Mouse (Mus musculus) thymus, postnatal 0 days (tissue): ENCODE measurements around the gene Zfp511. TPM values are rescaled to one million over a fixed set of nuclear protein-coding genes. Genes with fewer than 3 reads are reported as not detected.

Experiments
- DNase-seq: peaks from one replicate; pipeline ENCODE4 v3.0.0-alpha.2; 2015; ENCODE audit warnings: low spot score
- polyA plus RNA-seq: library from polyadenylated mRNA; unstranded; fragments of >200 nt; fragmentation: Nextera tagmentation; extraction: Ambion mirVana; gene quantifications from 2 replicates; pipeline ENCODE4 v1.2.1, GENCODE M21; 2015

Zfp511 gene
- 38.9 and 40.3 TPM in 2 replicates for polyA plus RNA-seq

DNA sequence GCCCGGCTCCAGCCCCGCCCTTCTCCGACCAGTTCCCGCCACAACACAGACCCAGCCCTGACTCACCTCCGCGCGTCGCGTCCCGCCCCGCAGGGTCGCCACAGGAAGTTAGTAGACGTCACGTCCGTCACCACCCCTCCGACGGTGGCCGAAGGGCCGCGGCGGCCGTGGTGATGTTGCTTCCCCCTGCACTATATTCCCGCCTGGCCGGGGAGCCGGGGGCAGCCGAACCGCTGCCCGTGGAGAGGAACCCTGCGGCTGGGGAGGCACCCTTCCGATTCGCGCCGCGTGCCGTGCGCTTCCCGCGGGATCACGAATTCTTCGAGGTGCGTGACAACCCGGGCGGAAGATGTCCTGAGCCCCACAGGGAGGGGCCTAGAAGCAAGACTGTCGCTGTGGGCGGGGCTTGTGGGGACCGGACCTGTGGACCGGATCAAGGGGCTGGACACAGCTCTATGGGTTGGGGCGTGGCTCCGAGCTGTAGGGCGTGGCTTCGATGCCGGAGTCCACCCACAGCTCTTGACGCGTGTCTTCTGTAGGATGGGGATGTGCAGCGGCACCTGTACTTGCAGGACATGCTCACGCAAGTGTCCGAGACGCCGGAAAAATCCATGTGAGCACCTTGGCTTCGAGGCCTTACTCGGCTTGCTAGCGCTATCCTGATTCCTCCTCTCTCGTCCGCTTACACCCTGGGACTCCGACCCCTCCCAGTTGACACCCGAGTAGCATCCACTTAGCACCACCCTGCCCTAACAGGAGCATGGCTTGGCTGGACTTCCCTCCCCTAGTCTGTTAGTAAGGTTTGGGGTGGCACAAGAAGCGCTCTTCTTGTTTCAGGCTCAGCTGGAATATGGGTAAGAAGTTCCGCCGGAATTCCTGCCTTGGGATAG lies at the start of gene Zfp511, which contains the start of gene Tubgcp2:
Gene Zfp511 (plus strand): TSS at position 111 of the 890 bp plus-strand sequence.
Gene Tubgcp2 (minus strand): TSS at position 389 of the 890 bp plus-strand sequence.
- peak; percentile 81 for DNase-seq

DNA sequence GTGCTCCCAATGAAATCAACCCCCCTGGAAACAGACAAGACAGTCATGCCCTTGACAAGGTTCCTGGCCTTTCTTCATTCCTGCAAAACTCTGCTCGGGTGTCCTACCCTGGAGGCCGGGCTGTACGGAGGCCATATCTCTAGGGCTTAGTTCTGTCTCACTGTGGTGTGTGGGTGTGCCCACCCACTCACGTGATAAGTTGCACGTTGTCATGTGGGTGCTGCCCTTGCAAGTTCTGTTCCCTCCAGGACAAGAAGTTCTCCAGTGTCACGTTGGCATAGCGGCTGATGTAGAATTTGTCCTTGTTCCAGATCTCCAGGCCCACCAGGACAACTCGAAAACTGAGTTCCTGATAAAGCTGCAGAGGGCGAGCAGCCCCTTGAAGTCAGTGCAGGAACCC lies 47.9 kb upstream of the Zfp511 start:
- DNase-seq, result no peak

DNA sequence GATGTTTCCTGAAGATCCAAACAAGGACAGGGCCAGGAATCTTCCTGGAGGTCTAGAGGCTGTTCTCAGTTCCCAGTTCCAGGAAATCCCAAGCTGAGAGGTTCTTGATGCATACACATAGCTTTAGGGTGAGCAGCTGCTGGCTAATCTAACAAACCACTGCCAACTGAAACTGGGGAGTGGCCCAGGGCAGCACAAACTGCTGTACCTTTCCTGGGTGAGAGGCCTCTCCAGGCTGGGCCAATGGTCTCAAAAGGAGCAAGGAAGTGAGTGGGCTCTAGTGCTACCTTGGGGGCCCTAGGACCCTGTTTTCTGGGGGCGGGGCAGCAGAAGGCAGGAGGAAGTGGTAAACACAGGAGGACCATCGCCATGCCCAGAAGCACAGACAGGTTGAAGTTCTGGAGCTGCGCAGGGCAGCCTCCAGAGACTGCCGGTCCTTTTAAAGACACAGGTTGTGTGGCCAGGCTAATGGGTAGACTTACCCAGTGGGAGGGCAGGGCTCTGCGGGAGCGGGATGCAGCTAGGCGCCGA lies 45.3 kb upstream of the Zfp511 start:
- peak; percentile 9 for DNase-seq

DNA sequence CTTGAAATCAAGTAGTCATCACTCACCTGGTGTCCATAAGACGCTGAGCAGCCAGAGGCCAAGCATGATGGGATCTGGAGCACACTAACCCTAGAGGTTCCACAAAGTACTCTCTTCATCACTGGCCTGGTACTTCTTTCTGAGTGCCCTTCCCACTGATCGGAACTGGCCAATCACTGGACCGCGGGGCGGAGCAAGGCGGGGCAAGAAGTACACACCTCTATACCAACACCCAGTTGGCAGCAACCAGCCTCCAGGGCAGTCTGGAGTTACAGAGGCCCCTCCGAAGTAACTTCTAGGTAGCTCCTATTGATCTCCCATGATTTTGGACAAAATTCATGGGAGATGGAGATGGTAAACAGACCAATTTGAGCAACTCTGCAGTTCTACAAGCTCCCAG lies 43.8 kb upstream of the Zfp511 start, which contains the start of gene Adam8:
Gene Adam8 (minus strand): TSS at position 157 of the 400 bp plus-strand sequence.
- DNase-seq, result peak; percentile 6

DNA sequence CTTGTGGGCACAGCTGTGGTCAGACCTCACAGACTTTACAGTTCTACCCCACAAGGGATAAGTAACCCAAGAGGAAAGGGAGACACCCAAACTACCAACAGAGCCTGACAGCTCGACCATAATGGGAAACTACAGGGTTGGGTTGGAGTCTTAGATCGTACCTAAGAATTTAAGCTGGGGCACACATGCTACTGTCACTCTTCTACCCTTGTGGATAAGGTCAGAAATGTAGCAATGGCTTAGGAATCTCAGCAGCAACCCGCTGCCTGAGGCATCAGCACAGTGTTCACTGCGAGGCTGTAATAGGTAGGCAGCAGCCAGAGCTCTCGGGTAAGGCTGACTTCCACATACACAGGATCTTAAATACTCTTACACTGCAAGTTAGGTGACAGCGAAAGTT lies 42.7 kb upstream of the Zfp511 start:
- no peak for DNase-seq

DNA sequence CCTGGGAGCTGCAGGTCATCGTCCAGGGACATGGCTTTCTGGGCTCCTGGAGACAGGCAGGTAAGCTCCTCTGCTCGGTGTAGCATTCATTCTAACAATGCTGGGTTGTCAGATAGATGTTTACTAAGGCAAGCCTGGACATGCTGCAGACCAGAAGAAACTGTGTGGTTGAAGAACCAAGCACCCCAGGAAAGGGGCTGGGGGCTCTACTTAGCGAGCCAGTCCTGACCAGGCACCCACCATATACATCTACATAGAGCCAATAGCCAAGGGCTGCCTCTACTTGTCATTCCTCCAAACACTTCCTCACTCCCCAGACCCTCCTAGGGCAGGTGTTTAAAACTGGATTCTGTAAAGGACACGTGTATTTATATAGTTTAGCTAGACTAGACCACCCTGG lies 42.0 kb upstream of the Zfp511 start:
- DNase-seq, result no peak

DNA sequence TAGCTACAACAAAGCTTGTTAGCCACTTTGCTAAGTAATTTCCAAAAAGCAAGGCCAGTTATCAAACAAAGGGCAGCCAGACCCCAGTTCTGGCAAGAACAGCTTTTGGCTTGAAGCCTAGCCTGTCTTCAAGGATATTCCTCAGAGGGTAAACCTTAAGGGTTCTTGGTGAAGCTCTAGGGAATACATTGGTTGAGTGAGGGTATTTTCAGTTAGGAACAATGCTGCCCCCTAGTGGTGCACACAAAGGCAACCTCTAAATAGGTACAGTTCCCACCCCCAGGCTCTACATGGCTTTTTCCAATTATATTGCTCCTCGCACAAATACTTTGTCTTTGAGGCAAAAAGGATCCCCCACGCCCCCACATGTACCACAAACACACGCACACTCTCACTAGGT lies 41.5 kb upstream of the Zfp511 start:
- peak; percentile 72 for DNase-seq

DNA sequence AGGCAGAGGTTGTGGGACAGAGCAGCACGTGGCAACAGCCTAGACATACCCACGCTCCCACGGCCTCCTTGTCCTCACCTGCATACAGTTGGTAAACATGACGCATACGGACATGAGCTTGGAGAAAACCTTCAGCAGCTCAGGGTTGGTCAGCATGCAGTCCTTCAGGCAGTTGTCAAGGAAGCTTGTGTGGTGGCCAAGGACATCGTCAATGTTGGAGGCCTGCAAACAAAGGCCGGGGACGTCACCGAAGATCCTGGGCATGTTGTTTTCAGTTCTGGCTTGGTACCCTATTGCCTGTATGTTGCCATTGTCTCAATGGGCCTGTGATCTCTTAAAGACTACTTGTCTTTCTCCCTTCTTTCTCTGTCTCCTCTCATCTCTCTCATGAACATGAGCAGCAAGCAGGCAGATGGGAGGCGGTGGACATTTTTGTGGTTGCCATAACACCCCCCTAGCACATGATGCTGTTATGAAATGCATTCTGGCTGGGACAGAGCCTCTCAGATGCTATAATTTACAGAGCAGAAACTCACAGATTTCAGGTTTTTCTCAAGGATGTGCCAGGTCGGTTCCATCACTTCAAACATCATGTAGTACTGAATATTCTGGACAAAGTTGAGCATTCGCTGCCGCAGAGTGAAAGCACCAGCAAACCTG lies 37.4 kb upstream of the Zfp511 start:
- no peak for DNase-seq

DNA sequence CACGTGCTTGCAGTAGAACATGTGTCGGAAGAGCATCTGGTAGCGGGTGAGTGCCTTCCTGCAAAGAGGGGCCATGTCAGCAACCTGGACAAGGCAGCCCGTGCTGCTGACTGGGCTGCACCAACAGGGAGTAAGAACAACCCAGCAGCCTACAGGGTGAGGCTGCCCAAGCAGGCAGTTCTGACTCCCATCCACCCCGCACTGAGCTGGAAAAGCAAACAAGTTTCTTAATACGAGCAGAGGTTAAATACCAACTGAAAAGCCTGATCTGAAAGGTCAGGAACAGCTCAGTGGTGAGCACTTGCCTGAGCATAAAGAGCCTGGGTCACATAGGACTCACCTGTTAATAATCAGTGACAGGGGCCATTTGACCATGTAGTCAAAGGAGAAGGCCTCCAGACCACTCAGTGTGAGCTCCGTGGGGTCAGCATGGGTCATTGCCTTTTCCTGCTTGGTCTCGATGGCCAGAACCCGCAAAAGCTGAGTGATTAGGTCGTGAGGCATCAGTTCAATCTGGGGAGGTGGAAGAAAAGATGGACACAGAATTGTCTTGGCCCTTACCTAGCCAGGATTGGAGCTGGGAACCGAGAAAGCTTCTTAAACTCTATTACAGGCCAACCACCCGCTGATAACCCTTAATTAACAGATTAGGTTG lies 35.0 kb upstream of the Zfp511 start:
- no peak for DNase-seq

DNA sequence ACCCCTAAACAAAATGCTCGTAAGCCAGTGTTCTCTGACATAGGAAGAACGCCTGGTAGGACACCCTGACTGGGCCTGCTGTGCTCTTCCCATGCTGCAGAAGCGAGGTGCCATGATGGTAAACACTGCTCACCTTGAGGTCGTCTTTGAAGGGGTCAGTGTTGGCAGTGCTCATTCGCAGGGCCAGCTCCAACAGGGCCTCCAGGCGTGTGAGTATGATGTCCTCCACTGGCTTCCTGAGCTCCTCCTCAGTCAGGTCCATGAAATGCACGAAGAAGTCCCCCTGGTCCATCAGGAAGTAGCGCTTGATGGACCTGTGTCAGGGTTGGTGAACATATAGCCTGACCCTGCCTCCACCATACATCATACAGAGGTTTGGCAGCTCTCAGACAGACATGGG lies 31.5 kb upstream of the Zfp511 start:
- no peak for DNase-seq

DNA sequence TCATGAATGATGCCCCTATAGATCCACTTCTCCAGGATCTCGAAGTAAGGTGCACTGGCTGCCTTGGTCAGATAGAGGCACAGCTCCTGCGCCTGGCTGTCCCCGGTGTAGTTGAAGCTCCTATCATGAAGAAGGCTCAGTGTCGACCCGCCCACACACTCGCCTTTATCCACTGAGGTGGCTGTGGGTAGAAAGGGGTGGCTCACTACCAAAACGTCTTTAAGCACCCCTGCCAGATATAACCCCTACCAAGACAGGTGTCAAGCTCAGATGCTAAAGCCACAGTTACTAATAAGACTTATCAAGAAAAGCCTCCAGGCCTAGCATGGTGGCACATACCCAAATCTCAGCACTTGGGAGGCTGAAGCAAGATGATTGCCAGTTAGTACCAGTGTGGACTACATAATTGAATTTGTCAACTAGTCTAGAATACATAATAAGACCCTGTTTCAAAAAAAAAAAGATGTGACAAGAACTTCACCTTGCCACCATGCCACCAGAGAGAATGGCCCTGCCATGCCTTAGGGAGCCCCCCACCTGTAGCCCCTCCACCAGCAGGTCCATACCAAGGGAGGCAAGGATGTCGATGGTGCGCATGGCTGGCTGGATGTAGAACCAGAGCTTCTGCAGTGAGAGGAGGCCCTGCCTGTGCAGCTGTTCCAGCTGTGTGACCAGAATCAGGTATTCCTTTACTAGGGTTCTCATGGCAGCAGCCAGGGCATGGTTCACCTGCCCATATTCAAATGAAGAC lies 29.2 kb upstream of the Zfp511 start:
- no peak for DNase-seq

DNA sequence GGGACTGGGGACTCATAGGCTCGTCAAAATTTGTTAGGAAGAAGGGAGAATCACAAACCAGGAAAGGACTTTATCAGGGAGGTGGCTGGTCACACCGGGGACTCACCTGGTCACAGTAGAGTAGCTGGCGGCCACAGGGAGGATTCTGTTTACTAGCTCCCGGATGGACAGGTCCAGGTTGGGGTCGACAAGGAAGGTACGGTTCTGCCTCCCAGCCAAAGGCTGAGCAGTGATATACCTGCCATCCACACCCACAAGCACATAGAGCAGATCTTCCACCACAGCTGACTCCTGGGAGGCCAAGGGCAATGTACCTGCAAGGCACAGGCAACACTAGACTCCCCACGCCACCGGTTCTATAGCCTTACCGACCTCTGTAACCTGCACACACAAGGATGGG lies 28.4 kb upstream of the Zfp511 start:
- no peak for DNase-seq

DNA sequence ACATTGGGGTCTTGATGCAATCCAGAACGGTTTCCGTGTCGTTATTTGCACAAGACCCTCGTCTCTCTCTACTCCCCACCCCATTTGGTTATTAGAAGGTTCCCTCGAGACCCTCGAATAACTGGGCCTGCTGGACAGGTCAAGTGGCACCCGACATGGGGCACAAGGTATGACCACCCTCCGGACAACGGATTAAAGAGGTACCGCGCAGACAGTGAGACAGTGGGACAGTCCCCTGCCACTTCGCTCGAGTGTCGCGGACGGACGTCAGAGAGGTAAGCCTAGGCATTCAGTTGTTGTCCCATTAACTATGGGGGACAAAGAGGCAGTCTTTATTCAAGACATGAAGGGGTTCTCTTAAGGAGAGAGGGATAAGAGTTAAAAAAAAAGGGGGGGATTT lies 24.9 kb upstream of the Zfp511 start:
- no peak for DNase-seq

DNA sequence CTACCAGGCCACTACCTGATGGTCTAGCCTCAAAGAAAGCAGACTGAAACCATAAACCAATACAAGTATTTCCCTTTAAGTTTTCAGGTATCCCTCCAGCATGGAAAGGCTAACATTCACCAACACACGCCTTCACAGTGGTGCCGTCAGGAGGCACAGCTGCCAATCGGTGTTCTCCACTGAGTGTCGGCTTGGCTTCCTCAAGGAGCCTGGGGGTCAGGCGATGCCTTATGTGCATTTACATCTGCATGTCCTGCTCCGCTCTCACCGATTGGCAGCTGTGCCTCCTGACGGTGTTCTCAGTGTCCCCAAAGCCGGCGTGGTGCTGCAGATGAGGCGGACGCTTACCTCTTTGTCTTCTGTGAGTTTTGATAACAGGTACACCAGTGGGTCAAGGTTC lies 4.4 kb upstream of the Zfp511 start:
- no peak for DNase-seq

DNA sequence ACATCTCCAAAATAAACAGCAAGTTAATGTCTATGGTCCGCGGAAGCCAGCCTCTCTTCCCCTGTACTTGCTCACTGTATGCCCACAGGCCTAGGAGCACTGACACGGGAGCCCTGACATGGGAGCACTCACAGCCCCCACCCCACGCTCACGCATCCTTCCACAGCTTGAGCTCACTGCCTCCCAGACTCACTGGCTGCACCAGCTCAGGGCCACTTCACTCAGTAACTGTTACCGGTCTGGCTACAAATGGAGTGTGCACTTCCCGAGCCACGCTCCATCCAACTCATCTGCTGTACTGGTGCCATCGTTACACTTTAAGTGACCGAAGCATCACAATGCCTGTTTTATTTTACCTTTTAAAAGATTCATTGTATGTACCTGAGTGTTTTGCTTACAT lies 3.8 kb upstream of the Zfp511 start:
- no peak for DNase-seq

DNA sequence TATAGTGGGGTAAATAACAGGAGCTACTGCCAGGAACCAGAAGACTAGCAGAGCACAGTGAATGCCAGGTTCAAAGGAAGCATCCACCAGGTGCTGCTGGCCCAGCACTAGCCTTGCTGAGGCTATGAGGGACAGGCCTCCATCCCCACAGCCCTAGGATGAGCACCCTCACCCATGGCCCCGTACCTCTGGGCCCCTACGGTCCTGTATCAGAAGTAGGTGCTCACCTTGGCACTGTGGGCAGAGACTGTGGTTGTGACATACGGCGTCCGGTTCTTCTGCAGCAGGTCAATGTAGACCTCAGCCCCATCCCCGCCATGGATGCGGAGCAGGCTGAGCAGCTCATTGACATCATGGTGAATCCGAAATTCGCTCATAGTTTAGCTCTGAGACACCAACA lies 2.8 kb upstream of the Zfp511 start:
- DNase-seq, result no peak

DNA sequence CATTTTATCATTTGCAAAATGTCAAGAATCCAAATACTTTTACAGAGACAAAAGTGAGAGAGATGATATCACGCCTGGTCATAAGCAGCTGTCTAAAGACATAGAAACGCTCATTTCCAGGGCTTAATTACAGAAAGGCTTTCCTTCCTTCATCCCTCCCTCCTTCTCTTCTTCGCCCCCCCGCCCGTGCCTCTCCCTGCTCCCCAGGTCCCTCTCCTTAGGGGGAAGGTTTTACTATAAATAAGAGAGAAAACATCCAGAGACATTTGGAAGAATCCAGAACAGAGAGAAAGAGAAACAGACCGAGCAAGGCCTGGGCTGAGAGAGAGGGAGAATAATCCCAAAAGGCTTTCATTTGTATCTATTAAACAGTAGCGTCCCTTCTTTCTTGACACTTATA lies 735 bp upstream of the Zfp511 start:
- no peak for DNase-seq

DNA sequence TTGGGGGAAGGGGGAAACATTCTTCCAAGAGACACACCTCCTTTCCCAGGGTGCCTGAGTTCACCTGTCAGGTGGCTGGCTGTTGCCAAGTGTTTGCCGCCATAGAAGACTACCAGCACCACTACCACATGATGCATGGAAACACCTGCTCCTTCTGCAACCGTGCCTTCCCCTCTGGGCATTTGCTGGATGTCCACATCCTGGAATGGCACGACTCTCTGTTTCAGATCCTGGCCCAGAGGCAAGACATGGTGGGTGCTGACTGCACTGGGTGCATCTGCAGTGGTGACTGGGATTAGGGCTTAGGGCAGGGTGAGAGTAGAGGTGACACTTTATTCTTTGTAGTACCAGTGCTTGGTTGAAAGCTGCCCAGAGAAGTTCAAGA lies 972 bp downstream of the Zfp511 start:
- no peak for DNase-seq

DNA sequence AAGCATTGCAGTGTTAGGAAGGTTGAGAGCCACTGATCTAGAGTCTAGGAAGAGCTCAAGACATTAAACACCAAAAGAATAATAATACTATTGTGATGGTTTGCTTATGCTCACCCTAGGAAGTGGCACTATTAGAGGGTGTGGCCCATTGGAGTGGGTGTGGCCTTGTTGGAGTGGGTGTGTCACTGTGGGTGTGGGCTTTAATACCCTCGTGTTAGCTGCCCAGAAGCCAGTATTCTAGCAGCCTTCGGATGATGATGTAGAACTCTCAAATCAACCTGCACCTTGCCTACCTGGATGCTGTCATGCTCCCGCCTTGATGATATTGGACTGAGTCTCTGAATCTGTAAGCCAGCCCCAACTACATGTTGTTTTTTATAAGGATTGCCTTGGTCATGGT lies 6.5 kb downstream of the Zfp511 start:
- no peak for DNase-seq

DNA sequence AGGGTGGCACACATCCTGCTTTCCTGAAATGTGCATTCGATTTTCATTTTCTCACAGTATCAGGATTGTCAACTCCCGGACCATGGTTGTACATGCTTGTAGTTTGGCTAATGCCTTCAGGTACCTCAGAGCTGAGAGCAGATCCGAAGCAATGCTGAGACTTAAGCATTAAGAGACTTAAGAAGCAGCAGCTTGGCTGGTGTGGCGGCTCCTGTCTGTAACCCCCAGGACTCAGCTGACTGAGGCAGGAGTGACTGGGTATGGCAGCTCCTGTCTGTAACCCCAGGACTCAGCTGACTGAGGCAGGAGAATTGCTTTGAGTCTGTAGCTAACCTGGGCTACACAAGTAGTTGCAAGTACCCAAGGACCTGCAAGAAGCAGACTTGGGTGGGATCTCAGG lies 9.4 kb downstream of the Zfp511 start:
- no peak for DNase-seq

DNA sequence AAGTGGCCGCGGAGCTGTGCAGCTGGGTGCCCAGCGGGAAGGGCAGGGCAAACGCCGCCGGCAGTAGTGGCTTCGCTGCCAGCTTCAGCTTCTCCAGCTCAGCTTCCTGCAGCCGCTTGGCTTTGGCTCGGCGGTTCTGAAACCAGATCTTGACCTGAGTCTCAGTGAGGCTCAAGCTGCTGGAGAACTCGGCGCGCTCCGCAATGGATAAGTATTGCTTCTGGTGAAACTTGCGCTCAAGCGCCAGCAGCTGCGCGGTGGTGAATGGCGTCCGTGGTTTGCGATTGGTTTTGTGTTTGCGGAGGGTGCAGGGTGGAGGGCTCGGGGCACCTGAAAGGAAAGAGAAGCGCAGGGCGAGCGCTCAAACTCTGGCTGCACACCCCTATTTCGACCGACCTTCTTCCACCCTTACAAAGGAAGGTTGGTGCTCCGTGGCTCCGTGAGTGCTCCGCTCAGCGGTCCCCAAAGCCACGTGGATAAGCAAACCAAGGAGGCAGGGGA lies 11.7 kb downstream of the Zfp511 start:
- peak; percentile 20 for DNase-seq
